Comparison of ENCODE assay signal across 8 mouse cellular contexts in genomic region chr3:105453214-105453950, GRCm38 (mm10). TPM values are rescaled to one million over a fixed set of nuclear protein-coding genes. Genes with fewer than 3 reads are reported as not detected.
A peak's percentile ranks its signal among the peaks of the same experiment; 100 is the strongest.
DNase-seq lines count a peak whose midpoint lies in the region; ATAC-seq and TF ChIP-seq lines count a peak whose summit lies in the region.

No protein-coding gene starts in this region.

- H3K4me1 ChIP-seq in kidney, postnatal 0 days (replicated peaks; ENCODE audit: insufficient read depth, low read length): peaks cover 8% of the 10 kb centered on the region
- peaks cover 27% of the 10 kb centered on the region for H3K4me1 ChIP-seq in embryonic facial prominence, embryonic 15.5 days
- peaks cover 13% of the 10 kb centered on the region for H3K4me1 ChIP-seq in hindbrain, postnatal 0 days (ENCODE audit: insufficient read depth, low read length)

- no peak; the same call in 1 of the 2 replicates for TF ChIP-seq CTCF in kidney, postnatal 0 days (IDR thresholded peaks at IDR 0.05; ENCODE audit: low read depth)
- TF ChIP-seq CTCF in hindbrain, postnatal 0 days (IDR thresholded peaks at IDR 0.05; ENCODE audit: low read depth): no peak; the same call in 1 of the 2 replicates

- no peak overlapping the region for H3K27ac ChIP-seq in kidney, postnatal 0 days
- no peak overlapping the region for H3K27ac ChIP-seq in embryonic facial prominence, embryonic 15.5 days (replicated peaks)
- H3K27ac ChIP-seq in hindbrain, postnatal 0 days: 0 out of 2 replicates have a peak overlapping the region, but pooled peaks have one; percentile 90

- peak overlapping the region; percentile 60; the same call in 1 of the 2 replicates for H3K9ac ChIP-seq in kidney, postnatal 0 days (ENCODE audit: low read depth, low read length)
- H3K9ac ChIP-seq in embryonic facial prominence, embryonic 15.5 days: no peak overlapping the region
- H3K9ac ChIP-seq in hindbrain, postnatal 0 days (replicated peaks; ENCODE audit: low read length): peak overlapping the region; percentile 84

- H3K9me3 ChIP-seq in kidney, postnatal 0 days (replicated peaks; ENCODE audit: low read length): no peaks in the 10 kb centered on the region
- H3K9me3 ChIP-seq in embryonic facial prominence, embryonic 15.5 days (replicated peaks): no peaks in the 10 kb centered on the region
- H3K9me3 ChIP-seq in hindbrain, postnatal 0 days (ENCODE audit: low read length): no peaks in the 10 kb centered on the region

- 1% methylated on average over 19 of the region's 19 CpGs for WGBS in kidney, postnatal 0 days
- 1% methylated on average over 19 of the region's 19 CpGs for WGBS in embryonic facial prominence, embryonic 15.5 days
- under 1% methylated on average over 19 of the region's 19 CpGs for WGBS in hindbrain, postnatal 0 days

- peak overlapping the region; percentile 95 for H3K4me2 ChIP-seq in kidney, postnatal 0 days (ENCODE audit: low read length)
- H3K4me2 ChIP-seq in embryonic facial prominence, embryonic 15.5 days (replicated peaks): peak overlapping the region; percentile 100
- H3K4me2 ChIP-seq in hindbrain, postnatal 0 days (ENCODE audit: low read depth, low read length): peak overlapping the region; percentile 90

- H3K36me3 ChIP-seq in kidney, postnatal 0 days (ENCODE audit: insufficient read depth, low read length): no peaks in the 10 kb centered on the region
- no peaks in the 10 kb centered on the region for H3K36me3 ChIP-seq in embryonic facial prominence, embryonic 15.5 days
- H3K36me3 ChIP-seq in hindbrain, postnatal 0 days (ENCODE audit: insufficient read depth, low read length): no peaks in the 10 kb centered on the region

- H3K4me3 ChIP-seq in kidney, postnatal 0 days (replicated peaks; ENCODE audit: low read depth, low read length): peak overlapping the region; percentile 71
- peak overlapping the region; percentile 60 for H3K4me3 ChIP-seq in embryonic facial prominence, embryonic 15.5 days (replicated peaks)
- H3K4me3 ChIP-seq in hindbrain, postnatal 0 days (ENCODE audit: low read length): peak overlapping the region; percentile 64

- intact Hi-C loops in left cerebral cortex, postnatal 4 days (cut with DNase I): loop anchor here (10.0 kb wide), 2 partner anchors 71 to 201 kb away; no protein-coding TSS in a partner anchor

- peaks cover 5% of the 10 kb centered on the region for H3K27me3 ChIP-seq in kidney, postnatal 0 days (ENCODE audit: insufficient read depth, low read length)
- H3K27me3 ChIP-seq in embryonic facial prominence, embryonic 15.5 days: peaks cover 77% of the 10 kb centered on the region
- H3K27me3 ChIP-seq in hindbrain, postnatal 0 days (ENCODE audit: insufficient read depth, low read length): no peaks in the 10 kb centered on the region

- peak; percentile 58 for DNase-seq in kidney, postnatal 0 days (ENCODE audit: low spot score)
- DNase-seq in kidney, adult 11 months: no peak
- peak; percentile 41 for DNase-seq in hindbrain, postnatal 0 days (ENCODE audit: low spot score)
- DNase-seq in neural tube, embryonic 10.5 days (ENCODE audit: extremely low spot score, low spot score): peak; percentile 24
- DNase-seq in left cerebral cortex, postnatal 4 days: no peak
- no peak for DNase-seq in spleen, adult 12 weeks (ENCODE audit: low spot score)

- ATAC-seq in kidney, postnatal 0 days (replicated peaks; ENCODE audit: low FRiP score, low read depth): no peak
- ATAC-seq in embryonic facial prominence, embryonic 15.5 days (ENCODE audit: insufficient number of reproducible peaks, low FRiP score, low TSS enrichment, low read depth): no peak
- no peak for ATAC-seq in hindbrain, postnatal 0 days
- no peak for ATAC-seq in activated CD4-positive, CD25-positive, alpha-beta regulatory T cell, adult 4 months

RNA-seq across cellular contexts. Expression of gene Kcnd3, which starts 1.3 kb away (rescaled TPM):
- polyA plus RNA-seq in kidney, postnatal 0 days (2015; fragmentation: Nextera tagmentation; extraction: Ambion mirVana): 2.9 TPM in 2 replicates
- polyA plus RNA-seq in embryonic facial prominence, embryonic 15.5 days (2015; fragmentation: Nextera tagmentation; extraction: Ambion mirVana): 0.62 and 0.65 TPM in 2 replicates
- 71.8 TPM in 2 replicates for total RNA-seq in hindbrain, postnatal 0 days (2014; rRNA removed)
- polyA plus RNA-seq in hindbrain, postnatal 0 days (2015; fragmentation: Nextera tagmentation; extraction: Ambion mirVana): 8.4 and 8.6 TPM in 2 replicates
- total RNA-seq in left cerebral cortex, postnatal 4 days (2021): 10 to 100 TPM; 35.8 to 41.2 TPM
- polyA plus RNA-seq in activated CD4-positive, CD25-positive, alpha-beta regulatory T cell, adult 4 months (2017; shearing (Covaris generic)): not detected

Comparison
In these comparisons a context has a peak if more than half of its experiments do, and no peak if none do; other contexts are left out.
1. DNase-seq: peak in kidney, postnatal 0 days (single experiment), hindbrain, postnatal 0 days (single experiment) and neural tube, embryonic 10.5 days (single experiment); none in kidney, adult 11 months (single experiment), left cerebral cortex, postnatal 4 days (single experiment) and spleen, adult 12 weeks (single experiment).
2. Peak in every context shown above with its lines, with median percentiles within 50 percentile points of each other: H3K4me2 ChIP-seq and H3K4me3 ChIP-seq.